Mouse (Mus musculus) adrenal gland, adult (tissue): ENCODE measurements around the gene Spen.

Experiments
- DNase-seq, 2 experiments: peaks; one replicate each; pipeline ENCODE4 v3.0.0; 2022 to 2023; ENCODE audit warnings: low spot score in 1 of 2; ENCODE audit not compliant: inconsistent age in 2 of 2

Spen gene

GRCm38 (mm10) chr4:141456193-141456938, 82.0 kb downstream of the Spen start:
- no peak for DNase-seq

- peak in 1 of 2 experiments; percentile 8 for DNase-seq
These were observed 82.9 kb downstream of the Spen start for GRCm38 (mm10) chr4:141455526-141455925.

- DNase-seq: peak; percentile 53 to 78
These were observed 83.6 kb downstream of the Spen start for GRCm38 (mm10) chr4:141454581-141455350.

GRCm38 (mm10) chr4:141451916-141452450, 86.4 kb downstream of the Spen start:
- peak; percentile 65 to 79 for DNase-seq

- no peak for DNase-seq
These were observed 87.1 kb downstream of the Spen start for GRCm38 (mm10) chr4:141451251-141451650.

- DNase-seq: no peak
These were observed 92.2 kb downstream of the Spen start for GRCm38 (mm10) chr4:141446211-141446610.

GRCm38 (mm10) chr4:141445328-141445720, 93.1 kb downstream of the Spen start:
- peak; percentile 22 to 71 for DNase-seq

- peak; percentile 92 to 96 for DNase-seq
These were observed 93.7 kb downstream of the Spen start, which contains the start of gene Zbtb17 for GRCm38 (mm10) chr4:141444451-141445327. Gene Zbtb17 (plus strand): TSS chr4:141444654.

GRCm38 (mm10) chr4:141443641-141444429, 94.6 kb downstream of the Spen start:
- no peak for DNase-seq

- no peak for DNase-seq
These were observed 97.5 kb downstream of the Spen start for GRCm38 (mm10) chr4:141440877-141441276.

GRCm38 (mm10) chr4:141439083-141439803, 99.2 kb downstream of the Spen start:
- peak in 1 of 2 experiments; percentile 41 for DNase-seq

- DNase-seq: no peak
These were observed 102.4 kb downstream of the Spen start, which contains the start of gene Srarp for GRCm38 (mm10) chr4:141435974-141436373. Gene Srarp (minus strand): TSS chr4:141436105.

- DNase-seq: no peak
These were observed 105.2 kb downstream of the Spen start for GRCm38 (mm10) chr4:141433191-141433590.

- peak in 1 of 2 experiments; percentile 66 for DNase-seq
These were observed 105.7 kb downstream of the Spen start for GRCm38 (mm10) chr4:141432666-141433065.

- DNase-seq: peak; percentile 80 to 91
These were observed 107.4 kb downstream of the Spen start for GRCm38 (mm10) chr4:141430997-141431396.

- DNase-seq: peak; percentile 59 to 73
These were observed 108.5 kb downstream of the Spen start for GRCm38 (mm10) chr4:141429847-141430246.

GRCm38 (mm10) chr4:141429381-141429780, 109.0 kb downstream of the Spen start:
- peak in 1 of 2 experiments; percentile 43 for DNase-seq

GRCm38 (mm10) chr4:141427921-141428320, 110.5 kb downstream of the Spen start:
- DNase-seq: no peak
